Mouse (Mus musculus): ENCODE measurements around the gene Adamts20. TPM values are rescaled to one million over a fixed set of nuclear protein-coding genes. Genes with fewer than 3 reads are reported as not detected.

Adamts20 gene
- polyA plus RNA-seq, 1 experiment from 2014 or later: 2.2 TPM

DNA sequence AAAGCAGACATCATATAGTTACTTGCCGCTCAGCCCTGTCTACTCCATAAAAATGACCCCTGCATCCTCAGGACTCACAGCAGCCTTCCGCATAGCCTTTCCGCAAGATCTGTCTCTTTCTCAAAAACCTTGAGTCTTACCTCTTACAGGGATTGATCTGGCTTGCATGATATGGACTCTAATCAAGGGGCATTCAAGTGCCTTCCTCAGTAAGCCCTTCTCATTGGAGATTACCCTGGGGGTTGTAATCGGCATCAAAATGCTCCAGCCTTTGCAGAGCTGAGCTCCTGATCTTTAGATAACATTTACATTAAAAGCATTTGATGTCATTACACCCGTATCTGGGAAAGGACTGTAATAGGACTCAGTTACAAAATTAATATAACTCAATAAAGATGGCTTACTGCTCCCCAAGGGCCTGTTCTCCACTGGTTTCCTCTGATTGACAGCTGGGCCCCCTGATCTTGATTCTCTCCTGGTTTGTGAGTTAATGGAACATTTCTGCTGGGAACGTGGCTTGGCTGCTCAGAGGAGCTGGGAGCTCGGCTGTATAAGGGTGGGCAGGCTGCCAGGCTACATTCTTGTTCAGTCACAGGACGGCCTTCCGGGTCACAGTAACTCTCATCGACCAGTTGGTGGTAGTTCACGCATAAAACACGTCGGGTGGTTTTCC, 139.6 kb downstream of the Adamts20 start:
- 47% methylated on average over 13 of the region's 13 CpGs for WGBS
- Histone ChIP-seq H3K27me3 (no peaks in the 10 kb centered on the region), H3K9me3 (no peaks in the 10 kb centered on the region), H3K36me3 (no peaks in the 10 kb centered on the region), H3K9ac (no peak overlapping the region), H3K27ac (no peak overlapping the region), H3K4me1 (peaks cover 9% of the 10 kb centered on the region; the same call in 1 of the 2 replicates), H3K4me2 (no peak overlapping the region), H3K4me3 (no peak overlapping the region)
- peak; percentile 79; the same call in 1 of the 2 replicates for ATAC-seq (ENCODE audit: borderline replicate concordance, extremely low read depth, low FRiP score, low TSS enrichment)

DNA sequence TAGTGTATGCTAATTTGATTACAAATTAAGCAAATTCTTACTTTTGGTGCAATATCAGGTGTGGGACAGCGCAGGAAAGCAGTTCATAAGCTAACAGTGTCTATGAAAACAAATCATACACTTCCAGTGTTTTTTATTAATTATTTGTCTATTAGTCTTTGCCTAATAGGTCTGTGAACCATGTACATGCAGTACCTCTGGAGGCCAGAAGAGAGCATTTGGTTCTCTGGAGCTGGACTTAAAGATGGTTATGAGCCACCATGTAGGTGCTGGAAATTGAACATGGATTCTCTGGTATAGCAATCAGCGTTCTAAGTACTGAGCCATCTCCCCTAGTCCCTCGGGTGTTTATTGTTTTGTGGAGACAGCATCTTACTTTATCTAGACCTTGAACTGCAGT, 149.0 kb downstream of the Adamts20 start:
- Histone ChIP-seq H3K4me1 (no peaks in the 10 kb centered on the region), H3K9ac (no peak overlapping the region), H3K9me3 (no peaks in the 10 kb centered on the region), H3K27me3 (no peaks in the 10 kb centered on the region), H3K27ac (no peak overlapping the region), H3K4me3 (no peak overlapping the region), H3K36me3 (no peaks in the 10 kb centered on the region), H3K4me2 (no peak overlapping the region)
- WGBS: 89% methylated on average over 3 of the region's 3 CpGs
- ATAC-seq (ENCODE audit: borderline replicate concordance, extremely low read depth, low FRiP score, low TSS enrichment): no peak

DNA sequence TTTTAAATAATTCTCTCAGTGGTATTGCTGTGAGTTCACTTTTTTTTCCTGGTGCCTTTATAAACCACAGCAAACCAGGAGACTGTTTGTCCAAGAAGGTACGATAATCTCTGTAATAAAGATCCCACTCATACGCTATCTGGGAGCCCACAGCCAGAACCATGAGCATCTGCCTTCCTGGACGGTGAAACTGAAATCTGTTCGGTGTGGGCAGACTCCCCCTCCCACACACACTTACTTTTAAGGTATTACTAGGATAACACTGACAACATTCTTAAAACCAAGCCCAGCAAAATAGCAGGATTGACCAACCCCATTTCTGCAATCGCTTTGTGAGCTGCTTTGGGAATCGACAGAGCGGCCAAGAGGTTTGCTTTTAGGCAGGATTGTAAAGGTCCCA, 155.5 kb downstream of the Adamts20 start:
- Histone ChIP-seq H3K27ac (no peak overlapping the region), H3K4me2 (no peak overlapping the region), H3K9ac (no peak overlapping the region), H3K4me1 (no peaks in the 10 kb centered on the region), H3K4me3 (no peak overlapping the region), H3K27me3 (no peaks in the 10 kb centered on the region), H3K9me3 (no peaks in the 10 kb centered on the region), H3K36me3 (no peaks in the 10 kb centered on the region)
- no peak for ATAC-seq (ENCODE audit: borderline replicate concordance, extremely low read depth, low FRiP score, low TSS enrichment)
- 83% methylated on average over 7 of the region's 7 CpGs for WGBS

DNA sequence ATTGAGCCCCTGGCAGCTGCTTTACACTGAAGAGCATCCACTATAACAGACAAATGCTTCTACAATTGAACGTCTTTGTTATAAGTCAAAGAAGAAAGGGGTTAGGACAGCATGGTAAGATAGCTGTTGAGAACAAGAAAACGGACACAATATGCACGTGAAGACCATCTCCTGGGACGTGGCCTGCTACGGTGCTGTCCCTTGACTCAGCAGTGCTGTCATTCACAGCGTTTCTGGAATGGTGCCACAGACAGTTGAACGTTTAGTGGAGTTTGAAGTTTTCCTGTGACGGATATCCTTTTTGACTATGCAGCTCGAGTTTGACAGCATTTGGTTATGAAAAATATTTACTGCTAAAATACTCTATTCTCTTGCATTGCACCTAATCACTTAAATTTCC, 157.3 kb downstream of the Adamts20 start:
- H3K4me1 ChIP-seq: no peaks in the 10 kb centered on the region
- no peak overlapping the region for H3K4me2 ChIP-seq
- no peak for ATAC-seq (ENCODE audit: borderline replicate concordance, extremely low read depth, low FRiP score, low TSS enrichment)
- no peak overlapping the region for H3K27ac ChIP-seq
- WGBS: 37% methylated on average over 9 of the region's 9 CpGs
- H3K27me3 ChIP-seq: no peaks in the 10 kb centered on the region
- H3K9ac ChIP-seq: no peak overlapping the region
- no peak overlapping the region for H3K4me3 ChIP-seq
- H3K9me3 ChIP-seq: no peaks in the 10 kb centered on the region
- no peaks in the 10 kb centered on the region for H3K36me3 ChIP-seq

DNA sequence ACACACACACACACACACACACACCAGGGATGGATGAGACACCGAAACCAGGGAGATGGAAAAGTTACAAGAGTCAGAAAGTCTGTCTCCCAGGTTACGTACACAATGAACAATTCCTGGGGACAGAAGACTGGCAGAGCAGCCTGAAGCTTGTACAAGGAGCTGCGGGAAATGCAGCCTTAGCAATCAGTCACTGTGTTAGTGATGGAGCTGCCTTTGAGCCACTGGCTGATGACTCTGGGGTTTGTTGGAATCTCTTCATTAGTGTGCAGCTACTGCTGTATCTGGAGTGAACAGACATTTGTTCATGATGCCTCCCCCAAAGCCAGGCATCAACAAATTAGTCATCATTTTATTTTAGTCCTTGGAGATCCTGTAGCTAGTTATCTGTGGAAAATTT, 162.1 kb downstream of the Adamts20 start:
- Histone ChIP-seq H3K4me1 (no peaks in the 10 kb centered on the region), H3K9ac (no peak overlapping the region), H3K36me3 (no peaks in the 10 kb centered on the region), H3K27ac (no peak overlapping the region), H3K27me3 (no peaks in the 10 kb centered on the region), H3K4me3 (no peak overlapping the region), H3K4me2 (no peak overlapping the region), H3K9me3 (no peaks in the 10 kb centered on the region)
- no peak for ATAC-seq (ENCODE audit: borderline replicate concordance, extremely low read depth, low FRiP score, low TSS enrichment)
- WGBS: 72% methylated on average over 3 of the region's 3 CpGs

DNA sequence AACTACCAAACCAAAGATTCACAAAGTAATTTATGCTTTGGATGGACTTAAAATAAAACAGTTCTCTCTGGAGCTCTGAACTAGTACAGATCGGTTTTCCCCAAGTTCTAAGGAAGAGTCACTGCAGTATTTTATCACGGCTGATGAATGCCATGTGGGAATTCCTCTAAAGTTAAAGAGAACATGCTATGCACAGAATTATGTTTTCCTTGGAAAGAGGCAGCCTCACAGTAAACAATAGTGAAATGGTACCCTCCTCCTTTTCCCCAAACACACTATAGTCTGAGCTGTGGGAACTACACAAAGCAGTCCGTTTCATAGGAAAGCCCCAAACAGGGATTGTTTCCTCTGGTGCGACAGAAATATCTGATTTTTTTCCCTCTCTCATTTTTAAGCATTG, 171.1 kb downstream of the Adamts20 start:
- Histone ChIP-seq H3K9me3 (no peaks in the 10 kb centered on the region), H3K36me3 (no peaks in the 10 kb centered on the region), H3K27me3 (no peaks in the 10 kb centered on the region), H3K27ac (no peak overlapping the region), H3K4me2 (no peak overlapping the region), H3K9ac (no peak overlapping the region), H3K4me1 (no peaks in the 10 kb centered on the region), H3K4me3 (no peak overlapping the region)
- 65% methylated on average over 4 of the region's 4 CpGs for WGBS
- no peak for ATAC-seq (ENCODE audit: borderline replicate concordance, extremely low read depth, low FRiP score, low TSS enrichment)

DNA sequence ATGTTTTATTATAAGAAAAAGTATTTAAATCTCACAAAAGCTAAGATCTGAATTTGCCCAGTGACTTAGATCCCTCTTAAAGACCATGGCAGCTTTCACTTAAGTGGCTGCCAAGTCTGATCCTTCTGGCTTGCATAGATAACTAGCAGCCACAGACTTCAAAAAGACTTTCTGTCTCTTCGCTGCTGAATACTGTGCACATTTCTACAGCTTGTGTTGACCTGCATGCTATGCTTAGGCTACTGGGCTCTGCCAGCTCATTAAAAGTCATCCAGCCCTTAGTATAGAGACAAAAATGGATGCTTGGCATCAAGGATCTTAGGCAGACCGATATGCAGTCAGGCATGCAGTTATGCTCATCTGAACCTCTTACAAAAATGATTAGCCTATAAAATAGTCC, 177.2 kb downstream of the Adamts20 start:
- no peak for ATAC-seq (ENCODE audit: borderline replicate concordance, extremely low read depth, low FRiP score, low TSS enrichment)
- no peak overlapping the region for H3K4me2 ChIP-seq
- H3K4me1 ChIP-seq: no peaks in the 10 kb centered on the region
- no peak overlapping the region for H3K4me3 ChIP-seq
- no peaks in the 10 kb centered on the region for H3K36me3 ChIP-seq
- no peaks in the 10 kb centered on the region for H3K27me3 ChIP-seq
- no peaks in the 10 kb centered on the region for H3K9me3 ChIP-seq
- WGBS: 83% methylated on average over 2 of the region's 2 CpGs
- no peak overlapping the region for H3K27ac ChIP-seq
- no peak overlapping the region for H3K9ac ChIP-seq

DNA sequence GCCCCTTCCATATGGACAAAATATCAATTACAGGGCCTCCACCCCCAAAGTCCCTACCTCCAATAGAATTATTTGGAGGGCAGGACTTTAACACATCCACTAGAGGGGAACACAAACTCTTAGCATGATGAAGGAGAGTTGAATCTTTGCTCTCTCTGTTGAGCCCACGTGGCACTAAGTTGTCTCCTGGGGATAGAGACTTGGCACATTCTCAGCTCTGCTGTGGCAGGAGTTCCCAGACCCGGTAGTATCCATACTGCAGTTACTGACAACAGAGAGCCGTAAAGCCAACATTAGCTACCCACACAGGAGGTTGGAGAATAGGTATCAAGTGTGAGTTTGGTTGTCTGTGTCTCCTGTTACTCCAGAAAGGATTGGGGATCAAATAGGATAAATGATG, 177.7 kb downstream of the Adamts20 start:
- no peaks in the 10 kb centered on the region for H3K36me3 ChIP-seq
- H3K27me3 ChIP-seq: no peaks in the 10 kb centered on the region
- H3K9me3 ChIP-seq: no peaks in the 10 kb centered on the region
- no peaks in the 10 kb centered on the region for H3K4me1 ChIP-seq
- H3K4me2 ChIP-seq: no peak overlapping the region
- no peak overlapping the region for H3K9ac ChIP-seq
- ATAC-seq (ENCODE audit: borderline replicate concordance, extremely low read depth, low FRiP score, low TSS enrichment): no peak
- no peak overlapping the region for H3K4me3 ChIP-seq
- WGBS: 71% methylated on average over 3 of the region's 3 CpGs
- H3K27ac ChIP-seq: no peak overlapping the region

DNA sequence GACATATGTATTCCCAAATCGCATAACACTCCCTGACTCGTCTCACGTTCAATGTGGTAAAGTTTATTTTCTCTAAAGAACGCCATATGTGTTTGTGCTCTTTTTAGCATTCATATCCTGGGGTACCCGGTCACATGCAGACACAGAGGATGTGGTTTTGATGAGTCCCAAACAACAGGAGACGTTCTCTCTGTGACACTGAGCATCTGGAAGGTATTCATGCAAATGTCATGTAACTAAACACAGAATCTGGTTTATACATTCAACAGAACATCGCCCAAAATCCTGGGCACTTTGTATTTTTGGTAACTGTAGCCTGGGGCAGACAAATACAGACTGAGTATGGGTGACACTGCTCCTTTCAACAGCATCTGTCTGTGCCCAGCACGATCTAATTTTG, 188.8 kb downstream of the Adamts20 start:
- H3K4me2 ChIP-seq: no peak overlapping the region
- H3K4me3 ChIP-seq: no peak overlapping the region
- 42% methylated on average over 8 of the region's 8 CpGs for WGBS
- no peaks in the 10 kb centered on the region for H3K36me3 ChIP-seq
- H3K27me3 ChIP-seq: no peaks in the 10 kb centered on the region
- ATAC-seq (ENCODE audit: borderline replicate concordance, extremely low read depth, low FRiP score, low TSS enrichment): no peak
- no peak overlapping the region for H3K27ac ChIP-seq
- H3K9me3 ChIP-seq: no peaks in the 10 kb centered on the region
- no peaks in the 10 kb centered on the region for H3K4me1 ChIP-seq
- H3K9ac ChIP-seq: no peak overlapping the region

DNA sequence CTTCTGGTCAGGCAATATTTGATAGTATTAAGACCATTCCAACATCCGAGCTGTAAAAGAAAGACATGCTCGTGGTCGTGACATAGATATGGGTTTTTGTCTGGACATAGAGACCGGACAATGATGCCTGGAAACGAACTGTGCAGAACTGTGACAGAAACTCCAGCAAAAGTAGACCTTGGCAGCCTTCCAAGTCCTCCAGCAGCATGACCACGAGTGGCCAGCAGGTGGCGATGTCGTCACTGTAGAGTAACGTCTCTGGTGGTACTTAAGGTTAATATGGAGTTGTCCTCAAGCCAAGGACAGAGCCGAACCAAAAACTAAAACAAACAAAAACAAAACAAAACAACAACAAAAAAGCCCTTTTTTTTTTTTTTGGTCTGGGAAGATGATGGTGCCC, 199.6 kb downstream of the Adamts20 start:
- Histone ChIP-seq H3K9ac (no peak overlapping the region), H3K27ac (no peak overlapping the region), H3K4me1 (peaks cover 13% of the 10 kb centered on the region), H3K27me3 (no peaks in the 10 kb centered on the region), H3K36me3 (no peaks in the 10 kb centered on the region), H3K9me3 (no peaks in the 10 kb centered on the region), H3K4me2 (no peak overlapping the region), H3K4me3 (no peak overlapping the region)
- 15% methylated on average over 10 of the region's 10 CpGs for whole genome bisulfite sequencing
- ATAC-seq (ENCODE audit: borderline replicate concordance, extremely low read depth, low FRiP score, low TSS enrichment): no peak

DNA sequence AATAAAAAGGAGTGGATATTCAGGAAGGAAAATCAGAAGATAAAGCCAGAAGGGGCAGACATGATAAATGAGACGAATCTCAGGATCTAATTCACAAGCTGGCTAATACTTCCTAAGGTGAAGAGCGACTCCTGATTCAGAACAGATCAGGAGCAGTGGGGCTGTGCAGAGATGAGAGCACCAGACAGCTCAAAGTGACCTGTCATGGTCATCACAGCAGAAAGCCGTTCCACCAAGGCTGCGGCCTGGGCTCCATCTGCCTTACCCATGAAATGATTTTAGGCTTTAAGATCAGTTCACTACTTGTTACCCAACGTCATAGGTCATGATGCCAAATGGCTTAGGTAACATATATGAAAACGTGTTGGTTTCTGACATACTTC, 200.7 kb downstream of the Adamts20 start:
- H3K9ac ChIP-seq: no peak overlapping the region
- H3K9me3 ChIP-seq: no peaks in the 10 kb centered on the region
- H3K36me3 ChIP-seq: no peaks in the 10 kb centered on the region
- no peak overlapping the region for H3K4me3 ChIP-seq
- H3K4me1 ChIP-seq: peaks cover 13% of the 10 kb centered on the region
- 66% methylated on average over 6 of the region's 6 CpGs for WGBS
- no peak for ATAC-seq (ENCODE audit: borderline replicate concordance, extremely low read depth, low FRiP score, low TSS enrichment)
- no peak overlapping the region for H3K27ac ChIP-seq
- no peaks in the 10 kb centered on the region for H3K27me3 ChIP-seq
- H3K4me2 ChIP-seq: no peak overlapping the region

DNA sequence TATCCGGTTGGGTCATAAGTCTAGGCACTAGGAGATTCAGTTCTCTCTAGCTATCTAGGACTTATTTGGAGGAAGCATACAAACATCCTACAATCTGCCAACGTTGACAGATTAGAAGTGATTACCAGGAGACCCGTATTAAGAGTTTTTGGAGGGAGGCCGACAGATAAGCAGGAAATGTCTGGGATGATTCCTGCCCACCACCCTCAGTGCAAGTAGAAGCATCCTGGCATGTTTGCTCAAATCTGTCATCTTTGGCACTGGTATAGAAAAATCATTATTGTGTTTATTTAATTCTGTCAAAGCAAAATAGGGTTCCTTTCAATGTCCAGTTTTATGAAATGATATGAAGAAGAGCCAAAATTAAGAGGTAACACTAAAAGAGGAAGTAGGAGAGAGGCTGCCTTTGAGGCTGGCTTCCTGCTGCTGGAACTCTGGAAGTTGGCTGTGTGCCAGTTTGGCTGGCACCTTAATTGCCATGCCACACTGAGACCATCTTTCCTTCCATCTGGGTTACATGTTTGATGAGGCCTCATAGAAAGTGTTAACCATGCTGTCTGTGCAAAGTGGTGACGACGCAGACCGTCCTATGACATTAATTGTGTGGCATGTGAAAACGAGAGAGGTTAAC, 201.2 kb downstream of the Adamts20 start:
- no peaks in the 10 kb centered on the region for H3K36me3 ChIP-seq
- no peak overlapping the region for H3K4me2 ChIP-seq
- H3K4me1 ChIP-seq: peaks cover 13% of the 10 kb centered on the region
- 33% methylated on average over 8 of the region's 8 CpGs for WGBS
- no peaks in the 10 kb centered on the region for H3K9me3 ChIP-seq
- peak; percentile 58; the same call in 1 of the 2 replicates for ATAC-seq (ENCODE audit: borderline replicate concordance, extremely low read depth, low FRiP score, low TSS enrichment)
- no peaks in the 10 kb centered on the region for H3K27me3 ChIP-seq
- no peak overlapping the region for H3K9ac ChIP-seq
- H3K4me3 ChIP-seq: no peak overlapping the region
- 0 out of 2 replicates have a peak overlapping the region, but pooled peaks have one; percentile 25 for H3K27ac ChIP-seq
